Mouse (Mus musculus): Measurements from ENCODE around the gene Ttc12.

DNA sequence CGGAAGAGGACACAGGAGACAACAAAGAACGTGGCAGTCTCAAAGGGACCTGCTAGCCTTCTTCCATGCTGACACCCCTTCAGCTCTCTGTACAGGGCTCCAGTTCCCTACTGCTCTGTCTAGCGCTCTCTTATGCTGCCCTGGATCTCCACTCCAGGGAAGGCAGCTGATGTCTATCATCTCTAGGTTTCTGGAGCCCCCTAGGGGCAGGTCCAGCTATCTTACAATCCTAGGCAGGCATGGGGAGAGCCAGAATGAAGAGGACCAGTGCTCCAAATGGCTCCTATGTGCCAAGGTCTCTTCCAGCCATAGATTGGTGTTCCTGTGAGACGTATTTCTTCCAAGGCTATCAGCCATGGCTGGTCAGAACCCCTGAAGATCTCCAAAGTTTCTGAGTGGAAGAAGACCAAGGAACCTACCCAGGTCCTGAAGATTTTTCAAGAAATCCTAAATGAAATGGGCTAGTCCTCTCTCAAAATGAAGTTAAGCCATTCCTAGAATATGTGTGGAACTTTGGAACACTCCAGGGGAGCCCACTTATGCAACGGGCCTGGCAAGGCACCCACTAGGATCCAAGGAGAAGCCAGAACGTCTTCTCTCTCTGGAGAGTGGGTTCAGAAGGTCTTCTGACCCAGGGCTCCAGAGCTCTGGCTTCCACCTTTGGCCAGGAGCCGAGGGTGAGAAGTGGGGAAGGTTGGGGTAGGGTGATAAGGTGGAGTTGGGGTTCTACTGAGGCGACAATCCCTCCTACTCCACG lies 22.0 kb upstream of the Ttc12 start:
- no peak for TF ChIP-seq TAL1 (conservative IDR thresholded peaks at IDR 0.05; ENCODE audit: low read depth, low read length)
- TF ChIP-seq CTCF (IDR thresholded peaks at IDR 0.05; ENCODE audit: low read depth, low read length), result no peak
- no peak for TF ChIP-seq GATA1 (IDR thresholded peaks at IDR 0.05; ENCODE audit: borderline replicate concordance, low read length)
- no peak for TF ChIP-seq POLR2AphosphoS5 (IDR thresholded peaks at IDR 0.05; ENCODE audit: insufficient replicate concordance, low read depth, low read length)

Data from G1E (cell line).